Mouse (Mus musculus): ENCODE data around the gene Cad.

Gene Cad

GRCm38 (mm10) chr5:31110781-31111180, 56.2 kb downstream of the Cad start:
- no peak for DNase-seq (ENCODE audit: low spot score)

- DNase-seq (ENCODE audit: low spot score): no peak
Measured at GRCm38 (mm10) chr5:31116354-31116753, 61.8 kb downstream of the Cad start, which contains the start of gene Trim54. Gene Trim54 (plus strand): TSS chr5:31116712.

GRCm38 (mm10) chr5:31116912-31117311, 62.3 kb downstream of the Cad start:
- DNase-seq (ENCODE audit: low spot score): no peak

GRCm38 (mm10) chr5:31121111-31121510, 66.5 kb downstream of the Cad start:
- no peak for DNase-seq (ENCODE audit: low spot score)

GRCm38 (mm10) chr5:31123481-31123880, 68.9 kb downstream of the Cad start:
- DNase-seq (ENCODE audit: low spot score): no peak

- no peak for DNase-seq (ENCODE audit: low spot score)
Measured at GRCm38 (mm10) chr5:31126050-31126449, 71.5 kb downstream of the Cad start.

Data from spleen, adult 12 weeks (tissue).